Mouse (Mus musculus) heart, embryonic 16.5 days (tissue): ENCODE results near the gene Vamp4. TPM values are rescaled to one million over a fixed set of nuclear protein-coding genes. Genes with fewer than 3 reads are reported as not detected.
"Not testable (repeated sequence)": the region's sequence is repeated elsewhere in the genome, so short reads cannot be mapped to it uniquely, and the experiment has no call there.

Experiments
- ATAC-seq: fragments of 200-750 bp; cut with Nextera tagmentation; replicated peaks from 2 replicates; pipeline ENCODE4 v1.8.0; 2017; ENCODE audit warnings: moderate number of reproducible peaks; ENCODE audit not compliant: insufficient read depth, low FRiP score; ENCODE audit errors: extremely low read depth
- H3K27ac ChIP-seq: fragments of 300-500 bp; sonication (generic); 2 replicates; pipeline ENCODE4 v1.5.1; 2014; ENCODE audit warnings: mild to moderate bottlenecking, low read length, control low read depth, moderate library complexity
- H3K27me3 ChIP-seq: fragments of 300-500 bp; sonication (generic); 2 replicates; pipeline ENCODE4 v1.6.1; 2014; ENCODE audit warnings: low read length, mixed read lengths; ENCODE audit not compliant: control insufficient read depth, insufficient read depth
- H3K36me3 ChIP-seq: fragments of 300-500 bp; sonication (generic); 2 replicates; pipeline ENCODE4 v1.6.1; 2014; ENCODE audit not compliant: control insufficient read depth, insufficient read depth
- H3K4me1 ChIP-seq: fragments of 300-500 bp; sonication (generic); 2 replicates; pipeline ENCODE4 v1.6.1; 2014; ENCODE audit warnings: low read length, mixed read lengths; ENCODE audit not compliant: control insufficient read depth, insufficient read depth
- H3K4me2 ChIP-seq: fragments of 300-500 bp; sonication (generic); 2 replicates; pipeline ENCODE4 v1.6.1; 2014; ENCODE audit warnings: low read depth, mild to moderate bottlenecking, control low read depth, low read length
- H3K4me3 ChIP-seq: fragments of 300-500 bp; sonication (generic); 2 replicates; pipeline ENCODE4 v1.5.1; 2014; ENCODE audit warnings: mild to moderate bottlenecking, control low read depth, low read length
- H3K9ac ChIP-seq: fragments of 300-500 bp; sonication (generic); 2 replicates; pipeline ENCODE4 v1.6.1; 2014; ENCODE audit warnings: low read length, control low read depth
- H3K9me3 ChIP-seq: fragments of 300-500 bp; sonication (generic); replicated peaks from 2 replicates; pipeline ENCODE4 v1.6.1; 2016; ENCODE audit warnings: low read length; ENCODE audit not compliant: control insufficient read depth
- WGBS: fragments of 180-500 bp; shearing (Covaris S2); extraction: QIAGEN DNeasy Blood & Tissue Kit; methylation state at CpG from one replicate; pipeline ENCODE4 v1.1.7; 2014; 5-methylcytosine and 5-hydroxymethylcytosine counted together
- polyA plus RNA-seq: library from polyadenylated mRNA; unstranded; fragments of >200 nt; fragmentation: Nextera tagmentation; extraction: Ambion mirVana; gene quantifications from 2 replicates; pipeline ENCODE4 v1.2.1, GENCODE M21; 2015

Vamp4 gene
- polyA plus RNA-seq, 1 experiment from 2014 or later, result 37.7 TPM

DNA sequence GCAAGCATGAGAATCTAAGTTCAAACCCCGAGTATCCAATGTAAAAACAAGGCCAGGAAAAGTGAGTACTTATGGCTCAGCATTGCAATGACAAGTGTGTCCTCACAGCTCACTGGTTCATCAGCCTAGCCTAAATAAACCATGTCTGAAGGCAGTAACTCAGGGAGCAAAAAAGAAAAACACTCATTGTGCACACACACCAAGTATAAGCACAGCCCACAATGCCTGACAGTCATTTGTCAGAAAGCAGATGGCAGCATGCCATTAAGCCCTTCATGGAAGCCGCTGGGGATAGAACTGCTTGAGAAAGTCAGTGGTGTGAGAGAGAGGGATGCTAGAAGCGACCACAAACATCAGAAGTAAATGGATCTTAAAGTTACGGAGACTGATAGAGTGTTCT, 31.0 kb downstream of the Vamp4 start:
- H3K27me3 ChIP-seq, result no peaks in the 10 kb centered on the region
- no peak for ATAC-seq
- WGBS, result 79% methylated on average over 4 of the region's 4 CpGs

DNA sequence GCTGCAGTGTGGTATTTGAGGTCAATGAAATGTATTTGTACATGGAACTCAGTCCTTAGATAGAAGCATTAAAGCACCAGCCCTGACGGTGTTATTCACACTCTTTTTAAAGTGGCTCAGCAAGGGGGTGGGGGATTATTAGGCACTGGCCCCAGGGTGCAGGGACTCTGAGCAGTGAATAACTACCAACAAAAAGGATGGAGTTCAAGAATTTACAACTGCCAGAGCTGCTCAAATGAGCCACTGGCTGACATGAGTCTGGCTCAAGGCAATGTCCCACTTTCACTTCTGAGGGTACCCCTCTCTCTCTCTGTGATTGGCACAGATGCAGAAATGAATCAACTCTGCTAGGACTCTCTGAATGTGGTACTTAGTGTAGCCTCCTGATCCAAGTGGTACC, 37.8 kb downstream of the Vamp4 start:
- Histone ChIP-seq H3K4me1 (no peaks in the 10 kb centered on the region), H3K27ac (no peak overlapping the region), H3K27me3 (no peaks in the 10 kb centered on the region), H3K4me3 (no peak overlapping the region), H3K9ac (no peak overlapping the region), H3K4me2 (no peak overlapping the region), H3K36me3 (0 out of 2 replicates have a peak, but pooled peaks cover 2% of the 10 kb centered on the region), H3K9me3 (no peaks in the 10 kb centered on the region)
- no peak for ATAC-seq
- WGBS, result 22% methylated on average over 1 of the region's 1 CpGs

More for the DNA sequence above, 31.0 kb downstream of the Vamp4 start:
- Histone ChIP-seq H3K9ac (no peak overlapping the region), H3K36me3 (peaks cover 25% of the 10 kb centered on the region), H3K27ac (no peak overlapping the region), H3K4me2 (no peak overlapping the region), H3K4me3 (no peak overlapping the region), H3K9me3 (no peaks in the 10 kb centered on the region), H3K4me1 (peaks cover 4% of the 10 kb centered on the region; the same call in 1 of the 2 replicates)

DNA sequence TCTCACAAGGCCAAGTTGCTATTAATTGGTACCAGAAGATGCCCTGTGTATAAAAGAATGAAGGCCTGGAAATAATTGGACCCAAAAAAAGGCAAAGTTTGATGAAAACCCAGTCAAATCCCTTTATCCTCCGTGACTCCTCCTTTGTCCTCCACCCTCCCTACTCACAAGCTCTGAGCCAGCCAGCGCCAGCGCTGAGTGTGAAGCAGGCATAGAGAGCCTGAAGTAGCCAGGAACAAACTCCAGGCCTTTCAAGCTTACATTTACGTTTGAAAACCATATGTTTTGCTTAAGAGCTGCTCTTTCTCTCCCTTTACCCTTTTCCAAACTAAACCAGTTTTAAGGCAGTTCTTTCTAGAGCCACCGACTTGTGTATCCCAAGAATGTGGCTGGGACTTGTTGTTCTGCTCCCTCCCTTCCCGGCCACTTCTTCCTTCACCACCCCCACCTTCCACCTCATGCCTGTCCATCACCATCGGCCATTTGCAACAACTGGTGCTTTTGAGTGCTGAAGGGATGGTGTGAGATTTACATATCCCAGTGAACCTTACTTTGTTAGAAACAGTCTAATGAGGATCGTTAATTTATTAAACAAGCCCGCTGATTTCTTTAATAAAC, 39.4 kb downstream of the Vamp4 start:
- no peak overlapping the region for H3K4me3 ChIP-seq
- WGBS, result 37% methylated on average over 9 of the region's 9 CpGs
- no peak overlapping the region for H3K27ac ChIP-seq
- no peak overlapping the region for H3K9ac ChIP-seq
- no peak overlapping the region for H3K4me2 ChIP-seq
- H3K4me1 ChIP-seq, result no peaks in the 10 kb centered on the region
- H3K27me3 ChIP-seq, result no peaks in the 10 kb centered on the region
- H3K9me3 ChIP-seq, result no peaks in the 10 kb centered on the region
- H3K36me3 ChIP-seq, result no peaks in the 10 kb centered on the region
- no peak for ATAC-seq

DNA sequence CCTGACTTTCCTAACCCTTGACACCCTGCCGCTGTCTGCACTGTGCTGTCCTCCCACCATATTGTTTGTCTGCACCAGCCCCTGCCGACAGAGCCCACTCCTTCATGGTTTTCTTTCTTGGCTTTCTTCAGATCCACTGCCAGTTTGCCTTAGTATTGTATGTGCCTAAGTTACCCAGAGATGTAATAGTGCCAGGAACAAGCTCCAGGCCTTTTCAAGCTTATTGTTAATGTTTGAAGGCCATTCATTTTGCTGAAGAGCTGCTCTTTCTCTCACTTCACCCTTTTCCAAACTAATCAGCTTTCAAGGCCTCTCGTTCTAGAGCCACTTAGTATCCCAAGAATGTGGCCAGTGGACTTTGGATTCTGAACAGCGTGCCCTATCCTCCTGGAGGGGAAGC, 40.9 kb downstream of the Vamp4 start:
- H3K4me1 ChIP-seq, result no peaks in the 10 kb centered on the region
- no peaks in the 10 kb centered on the region for H3K27me3 ChIP-seq
- no peaks in the 10 kb centered on the region for H3K9me3 ChIP-seq
- WGBS, result 66% methylated on average over 4 of the region's 4 CpGs
- no peak overlapping the region for H3K4me3 ChIP-seq
- no peak overlapping the region for H3K27ac ChIP-seq
- ATAC-seq, result no peak
- no peaks in the 10 kb centered on the region for H3K36me3 ChIP-seq
- H3K4me2 ChIP-seq, result no peak overlapping the region
- no peak overlapping the region for H3K9ac ChIP-seq

DNA sequence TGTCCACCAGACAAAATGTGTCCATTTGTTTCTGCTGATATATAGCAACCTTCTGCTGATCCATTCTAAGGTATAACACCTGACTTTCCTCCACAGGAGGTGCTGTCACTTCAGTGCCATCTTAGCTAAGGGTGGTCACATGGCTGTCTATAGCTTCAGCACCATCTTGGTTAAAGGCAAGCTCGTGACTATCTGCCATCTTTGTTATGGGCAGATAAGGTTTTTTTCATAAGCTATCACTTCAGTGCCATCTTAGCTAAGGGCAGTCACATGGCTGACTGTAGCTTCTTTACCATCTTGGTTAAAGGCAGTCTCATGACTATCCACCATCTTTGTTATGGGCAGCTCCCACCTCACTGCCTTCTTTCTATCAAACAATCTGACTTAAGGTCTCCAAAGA, 45.2 kb downstream of the Vamp4 start:
- no peaks in the 10 kb centered on the region for H3K36me3 ChIP-seq
- H3K27ac ChIP-seq, result no peak overlapping the region
- H3K4me1 ChIP-seq, result no peaks in the 10 kb centered on the region
- no peak for ATAC-seq
- H3K9ac ChIP-seq, result no peak overlapping the region
- no peaks in the 10 kb centered on the region for H3K9me3 ChIP-seq
- no peak overlapping the region for H3K4me2 ChIP-seq
- 66% methylated on average over 1 of the region's 1 CpGs for WGBS
- H3K4me3 ChIP-seq, result no peak overlapping the region
- H3K27me3 ChIP-seq, result no peaks in the 10 kb centered on the region

DNA sequence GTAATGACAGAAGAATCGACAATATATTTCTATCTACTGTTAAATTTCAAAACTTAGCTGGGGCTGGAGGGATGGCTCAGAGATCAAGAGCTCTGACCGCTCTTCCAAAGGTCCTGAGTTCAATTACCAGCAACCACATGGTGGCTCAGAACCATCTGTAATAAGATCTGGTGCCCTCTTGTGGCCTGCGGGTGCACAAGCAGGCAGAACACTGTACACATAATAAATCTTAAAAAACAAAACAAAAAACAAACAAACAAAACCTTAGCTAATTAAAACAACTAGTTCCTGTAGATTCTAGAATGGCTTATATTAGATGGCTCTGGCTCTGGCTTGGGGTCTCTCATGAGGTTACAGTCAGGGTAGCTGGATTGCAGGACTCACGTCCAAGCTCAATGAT, 50.2 kb downstream of the Vamp4 start:
- no peak for ATAC-seq
- Histone ChIP-seq H3K4me1 (peaks cover 8% of the 10 kb centered on the region; the same call in 1 of the 2 replicates), H3K4me3 (no peak overlapping the region), H3K27me3 (no peaks in the 10 kb centered on the region), H3K36me3 (no peaks in the 10 kb centered on the region), H3K9me3 (no peaks in the 10 kb centered on the region), H3K27ac (no peak overlapping the region), H3K9ac (no peak overlapping the region), H3K4me2 (no peak overlapping the region)
- 67% methylated on average over 4 of the region's 4 CpGs for whole genome bisulfite sequencing

DNA sequence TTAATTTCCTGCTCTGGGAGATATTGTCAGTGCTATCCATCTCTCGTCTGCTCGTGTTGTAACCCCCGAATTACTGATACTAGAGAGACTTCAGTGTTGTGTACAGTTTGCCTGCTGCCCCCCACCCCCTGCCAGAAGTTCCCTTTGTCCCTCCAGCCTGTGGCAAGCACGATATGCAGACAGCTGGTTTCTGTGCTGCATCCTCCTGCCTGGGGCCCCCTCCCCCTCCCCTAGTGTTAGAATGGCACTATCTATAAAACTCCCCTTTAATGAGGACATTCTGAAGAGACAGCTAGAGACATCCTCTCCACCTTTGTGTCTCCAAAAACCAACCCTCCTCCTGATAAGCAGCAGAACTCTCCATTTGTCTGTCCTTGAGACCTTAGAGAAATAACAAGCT, 53.6 kb downstream of the Vamp4 start:
- Histone ChIP-seq H3K9me3 (no peaks in the 10 kb centered on the region), H3K4me2 (no peak overlapping the region), H3K36me3 (no peaks in the 10 kb centered on the region), H3K4me1 (peaks cover 8% of the 10 kb centered on the region; the same call in 1 of the 2 replicates), H3K27ac (no peak overlapping the region), H3K4me3 (no peak overlapping the region), H3K9ac (no peak overlapping the region), H3K27me3 (no peaks in the 10 kb centered on the region)
- 22% methylated on average over 4 of the region's 4 CpGs for WGBS
- no peak for ATAC-seq

DNA sequence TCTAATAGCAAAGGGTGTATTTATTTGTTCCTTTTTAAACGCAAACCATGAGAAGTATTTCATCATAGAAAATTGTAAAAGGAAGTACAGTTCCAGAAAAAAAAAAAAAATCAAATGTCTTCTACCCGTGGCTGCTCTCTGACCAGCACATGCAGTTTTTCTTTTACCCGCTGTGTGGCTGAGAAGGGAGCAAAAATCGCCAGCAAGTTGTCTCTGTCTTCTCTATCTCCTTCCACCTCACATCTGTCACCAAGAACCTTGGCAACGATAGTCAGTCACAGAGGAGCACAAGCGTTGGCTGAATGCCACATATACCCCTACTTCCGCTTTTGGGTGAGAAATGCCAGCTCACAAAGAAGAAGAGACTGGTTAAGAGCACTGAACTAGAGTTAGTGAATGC, 54.9 kb downstream of the Vamp4 start:
- 19% methylated on average over 7 of the region's 7 CpGs for WGBS
- H3K4me2 ChIP-seq, result peak overlapping the region; percentile 23
- H3K4me1 ChIP-seq, result peaks cover 8% of the 10 kb centered on the region; the same call in 1 of the 2 replicates
- H3K9ac ChIP-seq, result no peak overlapping the region
- no peak for ATAC-seq
- no peaks in the 10 kb centered on the region for H3K36me3 ChIP-seq
- H3K4me3 ChIP-seq, result no peak overlapping the region
- no peaks in the 10 kb centered on the region for H3K9me3 ChIP-seq
- H3K27me3 ChIP-seq, result no peaks in the 10 kb centered on the region
- no peak overlapping the region for H3K27ac ChIP-seq

DNA sequence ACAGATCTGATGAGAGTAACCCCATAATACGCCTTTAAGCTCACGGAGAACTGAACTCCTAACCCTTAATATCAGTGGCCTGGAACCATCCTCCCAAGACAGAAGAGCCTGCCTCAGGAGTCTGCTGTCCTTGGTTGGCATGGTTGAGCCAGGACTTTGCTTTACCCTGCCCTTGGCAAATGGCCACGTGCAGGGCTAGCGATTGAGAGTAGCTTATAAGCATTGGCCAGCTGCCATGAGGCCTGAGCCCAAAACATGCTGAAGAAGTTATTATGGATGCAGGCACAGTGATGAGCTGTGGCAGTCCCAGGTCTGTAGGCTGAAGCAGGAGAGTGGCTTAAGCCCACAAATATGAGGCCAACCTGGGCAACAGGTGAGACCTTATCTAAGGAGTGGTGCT, 57.5 kb downstream of the Vamp4 start:
- WGBS, result 63% methylated on average over 4 of the region's 4 CpGs
- not testable (repeated sequence) for H3K4me2 ChIP-seq, ATAC-seq, H3K4me1 ChIP-seq, H3K9me3 ChIP-seq, H3K36me3 ChIP-seq, H3K27ac ChIP-seq, H3K9ac ChIP-seq, H3K27me3 ChIP-seq, H3K4me3 ChIP-seq
